Mouse (Mus musculus) layer of hippocampus, postnatal 10 days (tissue): ENCODE measurements around the gene Umod. TPM values are rescaled to one million over a fixed set of nuclear protein-coding genes. Genes with fewer than 3 reads are reported as not detected.
A peak's percentile ranks its signal among the peaks of the same experiment; 100 is the strongest.

Experiments used
- DNase-seq, 2 experiments: peaks; one replicate each; pipeline ENCODE4 v3.0.0; 2021; ENCODE audit warnings: low spot score in 2 of 2
- total RNA-seq, 2 experiments: library from RNA; stranded (reverse); gene quantifications; 2 replicates each; pipeline ENCODE4 v1.2.3; 2021

Umod gene
- total RNA-seq, 2 experiments from 2014 or later, result not detected

DNA sequence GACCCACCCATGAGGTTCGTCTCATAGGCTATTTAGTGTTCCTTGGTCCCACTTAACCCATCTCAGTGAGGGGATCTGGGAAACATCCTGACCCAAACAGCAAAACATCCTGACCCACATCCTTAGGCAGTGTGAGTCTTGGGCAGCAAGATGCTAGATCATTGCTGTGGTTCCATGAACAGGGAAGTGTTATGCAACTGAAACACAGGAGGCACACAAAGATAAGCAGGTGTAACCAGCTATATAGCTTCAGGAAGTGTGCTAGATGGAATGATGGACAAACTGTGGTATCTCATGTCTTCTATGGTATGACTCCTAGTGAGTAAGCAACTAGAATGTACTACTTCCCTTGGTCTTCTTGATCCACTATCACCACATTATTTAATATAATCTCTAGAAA, 37.1 kb downstream of the Umod start:
- no peak for DNase-seq

DNA sequence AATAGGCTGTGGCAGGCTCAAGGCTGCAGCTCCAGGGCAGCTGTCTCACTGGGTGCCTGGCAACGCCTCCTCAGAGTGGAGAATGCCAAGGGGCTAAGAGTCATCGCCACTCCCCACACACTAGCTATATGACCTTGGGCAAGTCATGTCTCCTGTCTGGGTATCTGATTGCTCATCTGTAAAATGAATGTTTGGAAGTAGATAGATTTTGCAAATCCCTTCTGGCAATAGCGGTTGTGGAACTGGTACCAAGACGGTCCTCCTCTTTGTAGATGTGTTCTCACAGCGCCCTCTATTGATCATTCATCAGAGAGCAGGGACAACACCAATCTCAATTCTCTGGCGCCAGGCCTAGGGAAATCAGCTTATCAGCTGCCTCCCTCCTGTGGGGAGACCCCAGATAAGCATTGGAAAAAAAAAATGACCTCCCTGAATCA, 51.9 kb downstream of the Umod start:
- DNase-seq, result peak; percentile 79 to 85

- DNase-seq, result peak in 1 of 2 experiments; percentile 28
Observed at GRCm38 (mm10) chr7:119420730-119421129, 58.4 kb downstream of the Umod start.

GRCm38 (mm10) chr7:119418523-119418922, 60.6 kb downstream of the Umod start:
- no peak for DNase-seq

Other genes starting within 250 kb of the Umod start
- gene Gp2, start 20.0 kb downstream of the Umod start, total RNA-seq, result not detected
- under 1 TPM; 0.22 to 0.34 TPM for gene Acsm5, start 40.2 kb upstream of the Umod start, total RNA-seq
- not detected for gene Pdilt, start 44.2 kb upstream of the Umod start, total RNA-seq
- gene Acsm2, start 75.1 kb upstream of the Umod start, total RNA-seq, result not detected
- gene Acsm1, start 127.7 kb upstream of the Umod start, total RNA-seq, result not detected
- gene Acsm4, start 210.7 kb upstream of the Umod start, total RNA-seq, result not detected
- 10 to 100 TPM; 44.1 to 46.0 TPM for gene Thumpd1, start 241.5 kb upstream of the Umod start, total RNA-seq